In the genomic region with DNA sequence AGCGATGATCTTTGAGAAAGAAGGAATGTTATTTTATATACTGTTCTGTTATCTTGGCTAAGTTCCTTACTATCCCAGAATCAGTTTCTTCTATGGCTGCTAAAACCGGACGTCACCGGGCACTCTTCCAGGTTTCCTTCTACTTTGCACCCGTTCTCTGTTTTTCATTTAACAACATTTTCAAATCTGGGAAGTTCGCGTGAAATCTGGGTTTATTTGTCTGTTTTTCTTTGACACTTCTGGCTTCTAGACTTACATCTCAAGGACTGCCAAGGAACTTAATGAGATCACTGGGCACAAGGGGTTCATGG, we compare ENCODE assay signal across 8 mouse cellular contexts. TPM values are rescaled to one million over a fixed set of nuclear protein-coding genes. Genes with fewer than 3 reads are reported as not detected.
DNase-seq lines count a peak whose midpoint lies in the region; ATAC-seq and TF ChIP-seq lines count a peak whose summit lies in the region.

No protein-coding gene starts in this region.

- peak overlapping the region; percentile 78 for H3K9ac ChIP-seq in hindbrain, embryonic 16.5 days (ENCODE audit: low read depth, low read length)
- H3K9ac ChIP-seq in liver, embryonic 15.5 days, result peak overlapping the region; percentile 82
- peak overlapping the region; percentile 82 for H3K9ac ChIP-seq in neural tube, embryonic 15.5 days (replicated peaks)

- 0 out of 2 replicates have a peak, but pooled peaks cover 2% of the 10 kb centered on the region for H3K9me3 ChIP-seq in G1E (replicated peaks)
- 0 out of 2 replicates have a peak, but pooled peaks cover 2% of the 10 kb centered on the region for H3K9me3 ChIP-seq in forebrain, embryonic 10.5 days
- no peaks in the 10 kb centered on the region for H3K9me3 ChIP-seq in hindbrain, embryonic 16.5 days (ENCODE audit: control insufficient read depth, low read length)
- H3K9me3 ChIP-seq in liver, embryonic 15.5 days (replicated peaks), result no peaks in the 10 kb centered on the region
- no peaks in the 10 kb centered on the region for H3K9me3 ChIP-seq in neural tube, embryonic 15.5 days (replicated peaks)

- ATAC-seq in G1E (ENCODE audit: extremely low read depth, insufficient number of reproducible peaks, low FRiP score, poor library complexity, severe bottlenecking), result no peak
- no peak for ATAC-seq in hindbrain, embryonic 16.5 days
- ATAC-seq in liver, embryonic 15.5 days (ENCODE audit: insufficient read depth), result no peak
- peak; percentile 16 for ATAC-seq in neural tube, embryonic 15.5 days (ENCODE audit: low FRiP score)

- 39% methylated on average over 7 of the region's 7 CpGs for WGBS in forebrain, embryonic 10.5 days
- 34% methylated on average over 7 of the region's 7 CpGs for WGBS in hindbrain, embryonic 16.5 days
- WGBS in liver, embryonic 15.5 days (ENCODE audit: insufficient replicate concordance), result 19% methylated on average over 7 of the region's 7 CpGs
- WGBS in neural tube, embryonic 15.5 days, result 38% methylated on average over 7 of the region's 7 CpGs

- peaks cover 23% of the 10 kb centered on the region for H3K36me3 ChIP-seq in G1E (replicated peaks)
- peaks cover 29% of the 10 kb centered on the region for H3K36me3 ChIP-seq in forebrain, embryonic 10.5 days (replicated peaks)
- H3K36me3 ChIP-seq in hindbrain, embryonic 16.5 days (ENCODE audit: control insufficient read depth, insufficient read depth, low read length), result peaks cover 2% of the 10 kb centered on the region; the same call in 1 of the 2 replicates
- peaks cover 3% of the 10 kb centered on the region for H3K36me3 ChIP-seq in liver, embryonic 15.5 days (replicated peaks)
- H3K36me3 ChIP-seq in neural tube, embryonic 15.5 days, result peaks cover 3% of the 10 kb centered on the region

- intact Hi-C loops in gastrocnemius, adult 2 months (cut with DNase I), result no loop called here

- DNase-seq in gastrocnemius, adult 2 months, result peak; percentile 50
- DNase-seq in gastrocnemius, adult 8-10 months (ENCODE audit: low spot score in 2 of 2), result no peak
- DNase-seq in G1E (ENCODE audit: low spot score), result no peak
- no peak for DNase-seq in forebrain, embryonic 10.5 days (ENCODE audit: extremely low spot score, low spot score)
- DNase-seq in urinary bladder, adult 2 months (ENCODE audit: low spot score), result no peak

- peaks cover 2% of the 10 kb centered on the region; the same call in 1 of the 2 replicates for H3K27me3 ChIP-seq in G1E (ENCODE audit: insufficient read depth, low read length)
- no peaks in the 10 kb centered on the region for H3K27me3 ChIP-seq in forebrain, embryonic 10.5 days (ENCODE audit: poor library complexity, severe bottlenecking)
- no peaks in the 10 kb centered on the region for H3K27me3 ChIP-seq in hindbrain, embryonic 16.5 days (replicated peaks; ENCODE audit: control insufficient read depth, insufficient read depth, low read length)
- H3K27me3 ChIP-seq in liver, embryonic 15.5 days, result no peaks in the 10 kb centered on the region
- H3K27me3 ChIP-seq in neural tube, embryonic 15.5 days (replicated peaks), result no peaks in the 10 kb centered on the region

- peak overlapping the region; percentile 85 for H3K4me3 ChIP-seq in gastrocnemius, adult 2 months
- peak overlapping the region; percentile 76 for H3K4me3 ChIP-seq in G1E (ENCODE audit: low read depth, low read length)
- H3K4me3 ChIP-seq in forebrain, embryonic 10.5 days, result peak overlapping the region; percentile 81
- peak overlapping the region; percentile 60 for H3K4me3 ChIP-seq in hindbrain, embryonic 16.5 days (ENCODE audit: low read length)
- H3K4me3 ChIP-seq in liver, embryonic 15.5 days (replicated peaks), result peak overlapping the region; percentile 86
- peak overlapping the region; percentile 80 for H3K4me3 ChIP-seq in neural tube, embryonic 15.5 days (replicated peaks)

- TF ChIP-seq CTCF in gastrocnemius, adult 2 months (IDR thresholded peaks at IDR 0.05), result no peak
- no peak for TF ChIP-seq CTCF in G1E (IDR thresholded peaks at IDR 0.05; ENCODE audit: low read depth, low read length)

- peak overlapping the region; percentile 96 for H3K27ac ChIP-seq in gastrocnemius, adult 2 months
- H3K27ac ChIP-seq in forebrain, embryonic 10.5 days, result peak overlapping the region; percentile 89
- peak overlapping the region; percentile 82 for H3K27ac ChIP-seq in hindbrain, embryonic 16.5 days (ENCODE audit: low read depth, low read length)
- H3K27ac ChIP-seq in liver, embryonic 15.5 days (replicated peaks), result peak overlapping the region; percentile 82
- peak overlapping the region; percentile 90 for H3K27ac ChIP-seq in neural tube, embryonic 15.5 days (replicated peaks)

- H3K4me2 ChIP-seq in hindbrain, embryonic 16.5 days (ENCODE audit: low read length), result peak overlapping the region; percentile 66
- H3K4me2 ChIP-seq in liver, embryonic 15.5 days, result peak overlapping the region; percentile 81
- peak overlapping the region; percentile 70 for H3K4me2 ChIP-seq in neural tube, embryonic 15.5 days

- peaks cover 13% of the 10 kb centered on the region for H3K4me1 ChIP-seq in G1E (ENCODE audit: insufficient read depth, low read depth, low read length)
- H3K4me1 ChIP-seq in forebrain, embryonic 10.5 days, result peaks cover 20% of the 10 kb centered on the region
- peaks cover 17% of the 10 kb centered on the region for H3K4me1 ChIP-seq in hindbrain, embryonic 16.5 days (ENCODE audit: control insufficient read depth, insufficient read depth, low read depth, low read length)
- peaks cover 20% of the 10 kb centered on the region for H3K4me1 ChIP-seq in liver, embryonic 15.5 days (replicated peaks)
- H3K4me1 ChIP-seq in neural tube, embryonic 15.5 days, result peaks cover 21% of the 10 kb centered on the region

RNA-seq across cellular contexts. Expression of a gene that starts 0.5 kb away (rescaled TPM):
- 10 to 100 TPM; 64.1 to 74.4 TPM for total RNA-seq in gastrocnemius, adult 2 months (2021)
- total RNA-seq in gastrocnemius, adult 8-10 months (2022), result 10 to 100 TPM; 65.2 to 74.8 (median 72.6) TPM
- total RNA-seq in G1E (2014; fragmentation: Nextera tagmentation) (7.8 and 12.3 TPM in 2 replicates), G1E (2017) (343 and 366 TPM in 2 replicates)
- 6.0 and 22.3 TPM in 2 replicates for polyA plus RNA-seq in G1E (2012)
- polyA plus RNA-seq in forebrain, embryonic 10.5 days (2016; fragmentation: Nextera tagmentation; extraction: Ambion mirVana), result 143 and 147 TPM in 2 replicates
- polyA plus RNA-seq in hindbrain, embryonic 16.5 days (2015; fragmentation: Nextera tagmentation; extraction: Ambion mirVana), result 75.0 and 76.7 TPM in 2 replicates
- polyA plus RNA-seq in liver, embryonic 15.5 days (2015; fragmentation: Nextera tagmentation; extraction: Ambion mirVana), result 49.5 and 59.8 TPM in 2 replicates
- polyA plus RNA-seq in neural tube, embryonic 15.5 days (2015; fragmentation: Nextera tagmentation; extraction: Ambion mirVana), result 90.5 and 92.8 TPM in 2 replicates
- polyA plus RNA-seq in urinary bladder, adult 2 months (2012; rRNA removed), result 96.4 and 113 TPM in 2 replicates

RNA-seq across cellular contexts. Expression of a gene that starts 57.0 kb away (rescaled TPM):
- 1 to 10 TPM; 7.9 to 8.1 TPM for total RNA-seq in gastrocnemius, adult 2 months (2021)
- 1 to 10 TPM; 7.1 to 9.2 (median 7.9) TPM for total RNA-seq in gastrocnemius, adult 8-10 months (2022)
- total RNA-seq in G1E (2014; fragmentation: Nextera tagmentation), result 32.4 and 34.2 TPM in 2 replicates
- total RNA-seq in G1E (2017), result 45.2 and 67.0 TPM in 2 replicates
- polyA plus RNA-seq in G1E (2012), result 12.9 and 13.8 TPM in 2 replicates
- 31.0 and 35.3 TPM in 2 replicates for polyA plus RNA-seq in forebrain, embryonic 10.5 days (2016; fragmentation: Nextera tagmentation; extraction: Ambion mirVana)
- polyA plus RNA-seq in hindbrain, embryonic 16.5 days (2015; fragmentation: Nextera tagmentation; extraction: Ambion mirVana), result 25.7 and 28.1 TPM in 2 replicates
- 16.5 and 18.9 TPM in 2 replicates for polyA plus RNA-seq in liver, embryonic 15.5 days (2015; fragmentation: Nextera tagmentation; extraction: Ambion mirVana)
- polyA plus RNA-seq in neural tube, embryonic 15.5 days (2015; fragmentation: Nextera tagmentation; extraction: Ambion mirVana), result 31.3 and 32.0 TPM in 2 replicates
- polyA plus RNA-seq in urinary bladder, adult 2 months (2012; rRNA removed), result 16.4 and 18.4 TPM in 2 replicates
